Mouse (Mus musculus) kidney, embryonic 14.5 days (tissue): Measurements from ENCODE around the gene Sfxn5. TPM values are rescaled to one million over a fixed set of nuclear protein-coding genes. Genes with fewer than 3 reads are reported as not detected.

ENCODE experiments used
- ATAC-seq: fragments of 200-750 bp; cut with Nextera tagmentation; 2 replicates; pipeline ENCODE4 v1.8.0; 2017; ENCODE audit warnings: moderate number of reproducible peaks, mild to moderate bottlenecking, moderate TSS enrichment, moderate library complexity; ENCODE audit not compliant: low FRiP score, low TSS enrichment
- H3K27ac ChIP-seq: fragments of 300-500 bp; sonication (generic); 2 replicates; pipeline ENCODE4 v1.5.1; 2014; ENCODE audit warnings: low read depth, mild to moderate bottlenecking, low read length, moderate library complexity, mixed read lengths
- H3K27me3 ChIP-seq: fragments of 300-500 bp; sonication (generic); 2 replicates; pipeline ENCODE4 v1.6.1; 2014; ENCODE audit warnings: mild to moderate bottlenecking, low read length; ENCODE audit not compliant: control insufficient read depth, insufficient read depth
- H3K36me3 ChIP-seq: fragments of 300-500 bp; sonication (generic); 2 replicates; pipeline ENCODE4 v1.6.1; 2014; ENCODE audit warnings: low read length, mixed read lengths; ENCODE audit not compliant: control insufficient read depth, insufficient read depth
- H3K4me1 ChIP-seq: fragments of 300-500 bp; sonication (generic); 2 replicates; pipeline ENCODE4 v1.6.1; 2014; ENCODE audit warnings: low read length, mixed read lengths; ENCODE audit not compliant: control insufficient read depth, insufficient read depth
- H3K4me2 ChIP-seq: fragments of 300-500 bp; sonication (generic); replicated peaks from 2 replicates; pipeline ENCODE4 v1.6.1; 2014; ENCODE audit warnings: low read depth, mild to moderate bottlenecking, low read length
- H3K4me3 ChIP-seq: fragments of 300-500 bp; sonication (generic); 2 replicates; pipeline ENCODE4 v1.5.1; 2014; ENCODE audit warnings: mild to moderate bottlenecking, low read length
- H3K9ac ChIP-seq: fragments of 300-500 bp; sonication (generic); 2 replicates; pipeline ENCODE4 v1.6.1; 2014; ENCODE audit warnings: low read depth, mild to moderate bottlenecking, low read length, moderate library complexity
- H3K9me3 ChIP-seq: fragments of 300-500 bp; sonication (generic); 2 replicates; pipeline ENCODE4 v1.6.1; 2016; ENCODE audit warnings: low read length; ENCODE audit not compliant: control insufficient read depth
- WGBS: fragments of 180-500 bp; shearing (Covaris S2); extraction: QIAGEN DNeasy Blood & Tissue Kit; methylation state at CpG from one replicate; pipeline ENCODE4 v1.1.7; 2014; 5-methylcytosine and 5-hydroxymethylcytosine counted together
- polyA plus RNA-seq: library from polyadenylated mRNA; unstranded; fragments of >200 nt; fragmentation: Nextera tagmentation; extraction: Ambion mirVana; gene quantifications from 2 replicates; pipeline ENCODE4 v1.2.1, GENCODE M21; 2014

The Sfxn5 gene
- polyA plus RNA-seq, 1 experiment from 2014 or later: 9.3 TPM

- WGBS: 66% methylated on average over 5 of the region's 5 CpGs
- no peaks in the 10 kb centered on the region for H3K36me3 ChIP-seq
- H3K4me2 ChIP-seq: no peak overlapping the region
- no peaks in the 10 kb centered on the region for H3K9me3 ChIP-seq
- H3K27me3 ChIP-seq: no peaks in the 10 kb centered on the region; the same call in 1 of the 2 replicates
- no peak overlapping the region for H3K9ac ChIP-seq
- H3K27ac ChIP-seq: 0 out of 2 replicates have a peak overlapping the region, but pooled peaks have one; percentile 14
- H3K4me1 ChIP-seq: peaks cover 29% of the 10 kb centered on the region
- no peak overlapping the region for H3K4me3 ChIP-seq
- no peak for ATAC-seq
Observed at GRCm38 (mm10) chr6:85368722-85369121, 35.5 kb upstream of the Sfxn5 start.

GRCm38 (mm10) chr6:85368166-85368565 lies 34.9 kb upstream of the Sfxn5 start:
- 86% methylated on average over 1 of the region's 1 CpGs for WGBS
- Histone ChIP-seq H3K4me2 (no peak overlapping the region), H3K27me3 (no peaks in the 10 kb centered on the region; the same call in 1 of the 2 replicates), H3K9me3 (no peaks in the 10 kb centered on the region), H3K4me3 (no peak overlapping the region), H3K27ac (no peak overlapping the region), H3K4me1 (peaks cover 23% of the 10 kb centered on the region; the same call in 1 of the 2 replicates), H3K36me3 (no peaks in the 10 kb centered on the region), H3K9ac (no peak overlapping the region)
- ATAC-seq: no peak

GRCm38 (mm10) chr6:85366387-85366786 lies 33.2 kb upstream of the Sfxn5 start:
- 65% methylated on average over 1 of the region's 1 CpGs for WGBS
- Histone ChIP-seq H3K9me3 (no peaks in the 10 kb centered on the region), H3K27me3 (no peaks in the 10 kb centered on the region), H3K4me2 (no peak overlapping the region), H3K4me3 (no peak overlapping the region), H3K36me3 (no peaks in the 10 kb centered on the region), H3K27ac (no peak overlapping the region), H3K9ac (no peak overlapping the region), H3K4me1 (peaks cover 8% of the 10 kb centered on the region; the same call in 1 of the 2 replicates)
- no peak for ATAC-seq

GRCm38 (mm10) chr6:85364439-85364838 lies 31.2 kb upstream of the Sfxn5 start:
- Histone ChIP-seq H3K4me2 (no peak overlapping the region), H3K27ac (no peak overlapping the region), H3K27me3 (no peaks in the 10 kb centered on the region), H3K4me1 (peaks cover 8% of the 10 kb centered on the region; the same call in 1 of the 2 replicates), H3K36me3 (no peaks in the 10 kb centered on the region), H3K9ac (no peak overlapping the region), H3K4me3 (no peak overlapping the region), H3K9me3 (no peaks in the 10 kb centered on the region)
- ATAC-seq: no peak
- 63% methylated on average over 5 of the region's 5 CpGs for WGBS

GRCm38 (mm10) chr6:85363906-85364260 lies 30.7 kb upstream of the Sfxn5 start:
- 83% methylated on average over 4 of the region's 4 CpGs for WGBS
- no peak for ATAC-seq
- Histone ChIP-seq H3K9ac (no peak overlapping the region), H3K27me3 (no peaks in the 10 kb centered on the region), H3K4me2 (no peak overlapping the region), H3K4me3 (no peak overlapping the region), H3K4me1 (peaks cover 8% of the 10 kb centered on the region; the same call in 1 of the 2 replicates), H3K27ac (no peak overlapping the region), H3K9me3 (no peaks in the 10 kb centered on the region), H3K36me3 (no peaks in the 10 kb centered on the region)

GRCm38 (mm10) chr6:85363231-85363905 lies 30.1 kb upstream of the Sfxn5 start:
- ATAC-seq: no peak
- Histone ChIP-seq H3K27me3 (no peaks in the 10 kb centered on the region), H3K36me3 (no peaks in the 10 kb centered on the region), H3K4me3 (no peak overlapping the region), H3K9ac (no peak overlapping the region), H3K4me1 (peaks cover 6% of the 10 kb centered on the region; the same call in 1 of the 2 replicates), H3K4me2 (no peak overlapping the region), H3K27ac (no peak overlapping the region), H3K9me3 (no peaks in the 10 kb centered on the region)
- 88% methylated on average over 5 of the region's 5 CpGs for WGBS

- Histone ChIP-seq H3K4me1 (peaks cover 3% of the 10 kb centered on the region; the same call in 1 of the 2 replicates), H3K27ac (no peak overlapping the region), H3K36me3 (no peaks in the 10 kb centered on the region), H3K9ac (no peak overlapping the region), H3K27me3 (no peaks in the 10 kb centered on the region), H3K9me3 (no peaks in the 10 kb centered on the region), H3K4me2 (no peak overlapping the region), H3K4me3 (no peak overlapping the region)
- ATAC-seq: no peak
- 87% methylated on average over 5 of the region's 5 CpGs for WGBS
Observed at GRCm38 (mm10) chr6:85362610-85363009, 29.4 kb upstream of the Sfxn5 start.

- WGBS: 81% methylated on average over 5 of the region's 5 CpGs
- no peak for ATAC-seq
- H3K9me3 ChIP-seq: no peaks in the 10 kb centered on the region
- H3K4me1 ChIP-seq: no peaks in the 10 kb centered on the region
- no peak overlapping the region for H3K27ac ChIP-seq
- no peak overlapping the region for H3K4me2 ChIP-seq
- H3K36me3 ChIP-seq: no peaks in the 10 kb centered on the region
- H3K27me3 ChIP-seq: no peaks in the 10 kb centered on the region
- H3K9ac ChIP-seq: no peak overlapping the region
- no peak overlapping the region for H3K4me3 ChIP-seq
Observed at GRCm38 (mm10) chr6:85360311-85360710, 27.1 kb upstream of the Sfxn5 start.

- Histone ChIP-seq H3K36me3 (no peaks in the 10 kb centered on the region), H3K4me1 (no peaks in the 10 kb centered on the region), H3K4me3 (no peak overlapping the region), H3K9ac (no peak overlapping the region), H3K27me3 (no peaks in the 10 kb centered on the region), H3K27ac (no peak overlapping the region), H3K9me3 (no peaks in the 10 kb centered on the region), H3K4me2 (no peak overlapping the region)
- 88% methylated on average over 1 of the region's 1 CpGs for WGBS
- no peak for ATAC-seq
Observed at GRCm38 (mm10) chr6:85358877-85359276, 25.7 kb upstream of the Sfxn5 start.
